Mouse (Mus musculus): ENCODE results near the gene Gm28372. TPM values are rescaled to one million over a fixed set of nuclear protein-coding genes. Genes with fewer than 3 reads are reported as not detected.

Gene Gm28372
- polyA plus RNA-seq, 1 experiment from 2014 or later, result not detected

DNA sequence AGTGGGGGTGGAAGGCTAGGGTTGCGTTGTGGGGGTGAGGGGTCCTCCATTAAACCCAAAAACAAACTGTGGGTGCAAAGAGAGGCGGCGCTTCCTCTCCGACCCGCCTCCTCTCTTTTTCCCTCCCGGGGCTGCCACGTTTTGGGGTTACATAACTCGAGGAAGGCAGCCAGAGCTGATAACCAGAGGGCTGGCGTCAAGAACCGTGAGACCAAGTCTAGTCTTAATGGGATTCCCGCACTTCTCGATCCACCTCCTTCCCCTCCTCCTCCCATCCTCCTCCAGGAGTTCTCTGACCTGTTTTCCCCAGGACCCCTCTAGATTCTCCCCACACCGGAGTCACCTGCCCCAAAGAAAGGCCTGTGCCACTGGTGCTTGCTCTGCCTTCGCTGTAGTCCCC, 6.9 kb upstream of the Gm28372 start:
- peak overlapping the region; percentile 97 for H3K4me2 ChIP-seq (replicated peaks; ENCODE audit: low read depth, low read length)
- H3K27ac ChIP-seq (ENCODE audit: low read depth, low read length), result no peak overlapping the region
- peak overlapping the region; percentile 44 for H3K4me3 ChIP-seq (ENCODE audit: low read depth, low read length)
- H3K36me3 ChIP-seq (ENCODE audit: control insufficient read depth, insufficient read depth, low read length), result no peaks in the 10 kb centered on the region
- H3K9me3 ChIP-seq (ENCODE audit: control insufficient read depth, low read length), result no peaks in the 10 kb centered on the region
- no peak for ATAC-seq (ENCODE audit: low FRiP score)
- peak overlapping the region; percentile 67; the same call in 1 of the 2 replicates for H3K9ac ChIP-seq (ENCODE audit: low read depth, low read length)
- DNase-seq (ENCODE audit: low spot score), result peak; percentile 24
- WGBS, result 12% methylated on average over 14 of the region's 14 CpGs
- peaks cover 6% of the 10 kb centered on the region; the same call in 1 of the 2 replicates for H3K4me1 ChIP-seq (replicated peaks; ENCODE audit: control insufficient read depth, insufficient read depth, low read length)
- H3K27me3 ChIP-seq (ENCODE audit: control insufficient read depth, insufficient read depth, low read length), result no peaks in the 10 kb centered on the region; the same call in none of the 2 replicates

DNA sequence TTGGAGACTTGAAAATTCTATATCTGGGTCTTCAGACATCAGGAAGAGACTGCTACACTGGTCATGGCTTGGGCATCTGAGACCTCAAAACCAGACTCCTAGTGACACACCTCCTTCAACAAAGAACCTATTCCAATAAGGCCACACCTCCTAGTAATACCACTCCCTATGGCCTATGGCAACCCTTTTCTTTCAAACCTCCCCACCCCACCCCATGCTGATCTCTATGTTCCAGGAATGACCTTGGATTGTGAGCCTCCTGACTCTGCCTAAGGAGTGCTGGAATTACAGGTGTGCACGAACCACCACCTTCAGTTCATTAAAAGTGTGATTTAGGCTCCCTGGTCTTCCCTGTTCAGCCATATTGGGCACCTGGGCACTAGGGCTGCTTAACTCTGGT, 5.0 kb upstream of the Gm28372 start:
- DNase-seq (ENCODE audit: low spot score) (no peak), ATAC-seq (ENCODE audit: low FRiP score) (no peak)
- Histone ChIP-seq H3K9ac (ENCODE audit: low read depth, low read length) (no peak overlapping the region), H3K4me2 (replicated peaks; ENCODE audit: low read depth, low read length) (no peak overlapping the region), H3K4me3 (ENCODE audit: low read depth, low read length) (no peak overlapping the region), H3K27me3 (ENCODE audit: control insufficient read depth, insufficient read depth, low read length) (no peaks in the 10 kb centered on the region; the same call in none of the 2 replicates), H3K27ac (ENCODE audit: low read depth, low read length) (no peak overlapping the region), H3K9me3 (ENCODE audit: control insufficient read depth, low read length) (no peaks in the 10 kb centered on the region), H3K4me1 (replicated peaks; ENCODE audit: control insufficient read depth, insufficient read depth, low read length) (peaks cover 6% of the 10 kb centered on the region; the same call in 1 of the 2 replicates), H3K36me3 (ENCODE audit: control insufficient read depth, insufficient read depth, low read length) (no peaks in the 10 kb centered on the region)
- 83% methylated on average over 1 of the region's 1 CpGs for WGBS

GRCm38 (mm10) chr2:130401891-130402290, 3.1 kb upstream of the Gm28372 start:
- no peak overlapping the region for H3K4me2 ChIP-seq (replicated peaks; ENCODE audit: low read depth, low read length)
- H3K27ac ChIP-seq (ENCODE audit: low read depth, low read length), result no peak overlapping the region
- H3K36me3 ChIP-seq (ENCODE audit: control insufficient read depth, insufficient read depth, low read length), result no peaks in the 10 kb centered on the region
- DNase-seq (ENCODE audit: low spot score), result no peak
- H3K4me1 ChIP-seq (replicated peaks; ENCODE audit: control insufficient read depth, insufficient read depth, low read length), result peaks cover 6% of the 10 kb centered on the region; the same call in 1 of the 2 replicates
- H3K4me3 ChIP-seq (ENCODE audit: low read depth, low read length), result no peak overlapping the region
- no peak overlapping the region for H3K9ac ChIP-seq (ENCODE audit: low read depth, low read length)
- 83% methylated on average over 4 of the region's 4 CpGs for WGBS
- no peaks in the 10 kb centered on the region; the same call in none of the 2 replicates for H3K27me3 ChIP-seq (ENCODE audit: control insufficient read depth, insufficient read depth, low read length)
- ATAC-seq (ENCODE audit: low FRiP score), result no peak
- H3K9me3 ChIP-seq (ENCODE audit: control insufficient read depth, low read length), result no peaks in the 10 kb centered on the region

DNA sequence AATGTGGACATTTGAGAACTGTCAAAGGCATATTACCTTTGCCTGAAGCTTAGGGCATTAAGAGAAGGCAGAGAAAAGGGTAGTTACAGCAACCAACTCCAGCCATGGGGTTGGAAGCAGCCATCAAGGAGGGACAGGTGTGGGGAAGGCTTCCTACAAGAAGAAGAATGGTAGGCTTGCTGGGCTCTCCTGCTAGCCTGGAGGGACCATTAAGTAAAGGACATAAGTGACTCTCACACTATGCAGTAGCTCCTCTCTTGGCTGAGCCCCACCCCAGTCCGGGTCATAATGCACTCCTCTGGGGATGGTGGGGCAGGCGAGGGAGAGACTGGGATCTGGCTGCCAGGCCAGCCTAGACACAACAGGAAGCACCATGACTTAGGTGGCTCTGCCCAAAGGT, 1.1 kb downstream of the Gm28372 start, which contains the start of gene Tmem239:
TSS of gene Tmem239 (plus strand) at position 301 of the 400 bp plus-strand sequence.
- ATAC-seq (ENCODE audit: low FRiP score) (no peak), DNase-seq (ENCODE audit: low spot score) (no peak)
- H3K36me3 ChIP-seq (ENCODE audit: control insufficient read depth, insufficient read depth, low read length), result no peaks in the 10 kb centered on the region
- H3K4me3 ChIP-seq (ENCODE audit: low read depth, low read length), result no peak within 1 kb of the TSS
- no peaks in the 10 kb centered on the region for H3K9me3 ChIP-seq (ENCODE audit: control insufficient read depth, low read length)
- no peaks in the 10 kb centered on the region for H3K27me3 ChIP-seq (ENCODE audit: control insufficient read depth, insufficient read depth, low read length)
- no peak within 1 kb of the TSS for H3K27ac ChIP-seq (ENCODE audit: low read depth, low read length)
- H3K9ac ChIP-seq (ENCODE audit: low read depth, low read length), result no peak within 1 kb of the TSS
- no peak within 1 kb of the TSS for H3K4me2 ChIP-seq (replicated peaks; ENCODE audit: low read depth, low read length)
- WGBS, result 75% methylated on average over 2 of the region's 2 CpGs
- H3K4me1 ChIP-seq (replicated peaks; ENCODE audit: control insufficient read depth, insufficient read depth, low read length), result no peaks in the 10 kb centered on the region

GRCm38 (mm10) chr2:130408194-130408593, 3.2 kb downstream of the Gm28372 start:
- Histone ChIP-seq H3K9ac (ENCODE audit: low read depth, low read length) (no peak overlapping the region), H3K4me1 (replicated peaks; ENCODE audit: control insufficient read depth, insufficient read depth, low read length) (no peaks in the 10 kb centered on the region), H3K4me2 (replicated peaks; ENCODE audit: low read depth, low read length) (no peak overlapping the region), H3K9me3 (ENCODE audit: control insufficient read depth, low read length) (no peaks in the 10 kb centered on the region), H3K27me3 (ENCODE audit: control insufficient read depth, insufficient read depth, low read length) (no peaks in the 10 kb centered on the region), H3K4me3 (ENCODE audit: low read depth, low read length) (no peak overlapping the region), H3K27ac (ENCODE audit: low read depth, low read length) (no peak overlapping the region), H3K36me3 (ENCODE audit: control insufficient read depth, insufficient read depth, low read length) (no peaks in the 10 kb centered on the region)
- DNase-seq (ENCODE audit: low spot score) (peak; percentile 64), ATAC-seq (ENCODE audit: low FRiP score) (no peak)
- 18% methylated on average over 6 of the region's 6 CpGs for WGBS

GRCm38 (mm10) chr2:130411558-130412495, 6.8 kb downstream of the Gm28372 start:
- Histone ChIP-seq H3K4me2 (replicated peaks; ENCODE audit: low read depth, low read length) (no peak overlapping the region), H3K4me3 (ENCODE audit: low read depth, low read length) (no peak overlapping the region), H3K27ac (ENCODE audit: low read depth, low read length) (no peak overlapping the region), H3K9ac (ENCODE audit: low read depth, low read length) (no peak overlapping the region), H3K4me1 (replicated peaks; ENCODE audit: control insufficient read depth, insufficient read depth, low read length) (no peaks in the 10 kb centered on the region), H3K36me3 (ENCODE audit: control insufficient read depth, insufficient read depth, low read length) (no peaks in the 10 kb centered on the region), H3K27me3 (ENCODE audit: control insufficient read depth, insufficient read depth, low read length) (no peaks in the 10 kb centered on the region), H3K9me3 (ENCODE audit: control insufficient read depth, low read length) (no peaks in the 10 kb centered on the region)
- 34% methylated on average over 16 of the region's 16 CpGs for WGBS
- ATAC-seq (ENCODE audit: low FRiP score) (peak; percentile 90), DNase-seq (ENCODE audit: low spot score) (peak; percentile 93)

DNA sequence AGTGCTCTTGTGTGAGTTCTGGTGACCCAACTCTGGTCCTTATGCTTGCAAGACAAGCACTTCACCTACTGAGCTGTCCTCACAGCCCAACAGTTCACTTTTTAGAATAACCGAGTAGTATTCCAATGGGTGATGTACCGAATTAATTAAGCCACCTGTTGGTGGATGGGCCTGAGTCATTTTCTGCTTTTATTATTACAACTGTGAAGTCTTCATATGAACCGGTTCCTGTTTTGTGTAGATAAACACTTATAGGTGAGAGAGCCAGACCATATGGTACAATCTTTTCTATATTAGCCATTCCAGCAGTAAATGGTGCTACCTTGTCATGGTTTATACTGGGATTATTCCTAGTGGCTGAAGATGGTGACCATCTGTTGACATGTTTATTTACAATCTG, 7.7 kb downstream of the Gm28372 start:
- Histone ChIP-seq H3K4me2 (replicated peaks; ENCODE audit: low read depth, low read length) (no peak overlapping the region), H3K9ac (ENCODE audit: low read depth, low read length) (no peak overlapping the region), H3K9me3 (ENCODE audit: control insufficient read depth, low read length) (no peaks in the 10 kb centered on the region), H3K27ac (ENCODE audit: low read depth, low read length) (no peak overlapping the region), H3K4me1 (replicated peaks; ENCODE audit: control insufficient read depth, insufficient read depth, low read length) (no peaks in the 10 kb centered on the region), H3K4me3 (ENCODE audit: low read depth, low read length) (no peak overlapping the region), H3K36me3 (ENCODE audit: control insufficient read depth, insufficient read depth, low read length) (no peaks in the 10 kb centered on the region), H3K27me3 (ENCODE audit: control insufficient read depth, insufficient read depth, low read length) (no peaks in the 10 kb centered on the region)
- WGBS, result 74% methylated on average over 3 of the region's 3 CpGs
- no peak for ATAC-seq (ENCODE audit: low FRiP score)
- no peak for DNase-seq (ENCODE audit: low spot score)

DNA sequence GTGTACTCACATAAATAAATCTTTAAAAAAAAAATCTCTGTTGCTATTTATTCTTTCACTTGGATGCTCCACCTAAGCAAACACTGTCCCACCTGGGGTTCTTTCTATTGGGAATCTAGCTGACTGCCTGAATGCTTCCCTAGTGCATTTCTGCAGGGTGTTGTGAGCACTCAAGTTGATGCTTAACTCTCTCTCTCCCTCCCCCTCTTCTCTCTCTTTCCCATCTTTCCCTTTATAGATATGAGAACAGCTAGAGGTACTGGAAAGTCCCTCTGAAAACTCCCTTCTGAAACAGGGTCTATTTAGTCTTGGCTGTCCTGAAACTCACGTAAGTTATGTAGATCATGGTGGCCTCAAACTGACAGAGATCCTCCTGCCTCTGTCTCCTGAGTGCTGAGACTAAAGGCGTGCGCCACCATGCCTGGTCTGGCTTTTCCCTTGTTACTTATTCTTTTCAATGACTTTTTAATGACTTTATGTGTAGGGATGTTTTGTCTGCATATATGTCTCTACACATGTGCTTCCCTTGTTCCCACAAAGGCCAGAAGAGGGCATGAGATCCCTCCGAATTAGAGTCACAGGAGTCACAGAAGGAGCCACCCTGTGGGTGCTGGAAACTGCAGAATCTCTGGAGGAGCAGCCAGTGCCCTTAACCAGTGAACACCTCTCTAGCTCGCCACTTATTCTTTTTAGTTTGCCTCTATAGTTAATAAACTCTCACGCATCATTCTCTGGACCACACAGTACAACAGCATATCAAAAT, 9.2 kb downstream of the Gm28372 start:
- H3K36me3 ChIP-seq (ENCODE audit: control insufficient read depth, insufficient read depth, low read length), result no peaks in the 10 kb centered on the region
- no peaks in the 10 kb centered on the region for H3K4me1 ChIP-seq (replicated peaks; ENCODE audit: control insufficient read depth, insufficient read depth, low read length)
- H3K4me3 ChIP-seq (ENCODE audit: low read depth, low read length), result no peak overlapping the region
- no peak overlapping the region for H3K4me2 ChIP-seq (replicated peaks; ENCODE audit: low read depth, low read length)
- DNase-seq (ENCODE audit: low spot score) (no peak), ATAC-seq (ENCODE audit: low FRiP score) (no peak)
- no peaks in the 10 kb centered on the region for H3K27me3 ChIP-seq (ENCODE audit: control insufficient read depth, insufficient read depth, low read length)
- H3K27ac ChIP-seq (ENCODE audit: low read depth, low read length), result no peak overlapping the region
- H3K9me3 ChIP-seq (ENCODE audit: control insufficient read depth, low read length), result no peaks in the 10 kb centered on the region
- WGBS, result 71% methylated on average over 6 of the region's 6 CpGs
- no peak overlapping the region for H3K9ac ChIP-seq (ENCODE audit: low read depth, low read length)
